Mouse (Mus musculus): ENCODE measurements around the gene Esyt2. TPM values are rescaled to one million over a fixed set of nuclear protein-coding genes. Genes with fewer than 3 reads are reported as not detected.
A peak's percentile ranks its signal among the peaks of the same experiment; 100 is the strongest.

Gene Esyt2
- total and polyA plus RNA-seq, 3 experiments: 7.5 to 27.8 (median 24.6) TPM

GRCm38 (mm10) chr12:116238803-116239202 lies 42.2 kb upstream of the Esyt2 start:
- intact Hi-C loops (cut with DNase I): loop anchor here (5.0 kb wide), 1 partner anchor 383 kb away; no protein-coding TSS in a partner anchor
- no peaks in the 10 kb centered on the region for H3K4me1 ChIP-seq (ENCODE audit: control insufficient read depth, insufficient read depth, low read length)
- TF ChIP-seq POLR2A (IDR thresholded peaks at IDR 0.05; ENCODE audit: insufficient read depth, low read depth, low read length): no peak
- no peak for TF ChIP-seq EP300 (IDR thresholded peaks at IDR 0.05; ENCODE audit: insufficient read depth, low read depth, low read length)
- TF ChIP-seq CTCF (IDR thresholded peaks at IDR 0.05): no peak
- 80% methylated on average over 3 of the region's 3 CpGs for WGBS
- no peaks in the 10 kb centered on the region for H3K27me3 ChIP-seq (ENCODE audit: control insufficient read depth, insufficient read depth, low read length)
- no peak overlapping the region for H3K9ac ChIP-seq (ENCODE audit: low read depth, low read length)
- H3K4me3 ChIP-seq: no peak overlapping the region
- H3K27ac ChIP-seq: no peak overlapping the region
- H3K79me2 ChIP-seq (replicated peaks; ENCODE audit: control insufficient read depth, insufficient read depth, low read length): no peaks in the 10 kb centered on the region
- H3K36me3 ChIP-seq (ENCODE audit: control insufficient read depth, insufficient read depth, low read length): no peaks in the 10 kb centered on the region
- no peak for DNase-seq

GRCm38 (mm10) chr12:116244601-116245000 lies 36.4 kb upstream of the Esyt2 start:
- no peak for DNase-seq
- intact Hi-C loops (cut with DNase I): no loop called here
- Histone ChIP-seq H3K4me1 (ENCODE audit: control insufficient read depth, insufficient read depth, low read length) (no peaks in the 10 kb centered on the region), H3K27ac (no peak overlapping the region), H3K36me3 (ENCODE audit: control insufficient read depth, insufficient read depth, low read length) (no peaks in the 10 kb centered on the region), H3K27me3 (ENCODE audit: control insufficient read depth, insufficient read depth, low read length) (no peaks in the 10 kb centered on the region), H3K9ac (ENCODE audit: low read depth, low read length) (no peak overlapping the region), H3K4me3 (no peak overlapping the region), H3K79me2 (replicated peaks; ENCODE audit: control insufficient read depth, insufficient read depth, low read length) (no peaks in the 10 kb centered on the region)
- TF ChIP-seq POLR2A (IDR thresholded peaks at IDR 0.05; ENCODE audit: insufficient read depth, low read depth, low read length): no peak
- TF ChIP-seq CTCF (IDR thresholded peaks at IDR 0.05): no peak
- no peak for TF ChIP-seq EP300 (IDR thresholded peaks at IDR 0.05; ENCODE audit: insufficient read depth, low read depth, low read length)
- 81% methylated on average over 1 of the region's 1 CpGs for WGBS

- H3K27ac ChIP-seq: no peak overlapping the region
- no peaks in the 10 kb centered on the region for H3K27me3 ChIP-seq (ENCODE audit: control insufficient read depth, insufficient read depth, low read length)
- intact Hi-C loops (cut with DNase I): no loop called here
- H3K4me1 ChIP-seq (ENCODE audit: control insufficient read depth, insufficient read depth, low read length): no peaks in the 10 kb centered on the region
- H3K79me2 ChIP-seq (replicated peaks; ENCODE audit: control insufficient read depth, insufficient read depth, low read length): no peaks in the 10 kb centered on the region
- no peak overlapping the region for H3K4me3 ChIP-seq
- H3K36me3 ChIP-seq (ENCODE audit: control insufficient read depth, insufficient read depth, low read length): no peaks in the 10 kb centered on the region
- H3K9ac ChIP-seq (ENCODE audit: low read depth, low read length): no peak overlapping the region
- DNase-seq: no peak
- 30% methylated on average over 8 of the region's 8 CpGs for WGBS
- TF ChIP-seq POLR2A (IDR thresholded peaks at IDR 0.05; ENCODE audit: insufficient read depth, low read depth, low read length): no peak
- TF ChIP-seq EP300 (IDR thresholded peaks at IDR 0.05; ENCODE audit: insufficient read depth, low read depth, low read length): no peak
- no peak for TF ChIP-seq CTCF (IDR thresholded peaks at IDR 0.05)
Measured at GRCm38 (mm10) chr12:116254652-116255051, 26.3 kb upstream of the Esyt2 start.

GRCm38 (mm10) chr12:116255636-116256035 lies 25.4 kb upstream of the Esyt2 start:
- no peak overlapping the region for H3K9ac ChIP-seq (ENCODE audit: low read depth, low read length)
- H3K79me2 ChIP-seq (replicated peaks; ENCODE audit: control insufficient read depth, insufficient read depth, low read length): no peaks in the 10 kb centered on the region
- intact Hi-C loops (cut with DNase I): no loop called here
- H3K36me3 ChIP-seq (ENCODE audit: control insufficient read depth, insufficient read depth, low read length): no peaks in the 10 kb centered on the region
- WGBS: 85% methylated on average over 11 of the region's 11 CpGs
- DNase-seq: no peak
- TF ChIP-seq POLR2A (IDR thresholded peaks at IDR 0.05; ENCODE audit: insufficient read depth, low read depth, low read length): no peak
- no peak for TF ChIP-seq EP300 (IDR thresholded peaks at IDR 0.05; ENCODE audit: insufficient read depth, low read depth, low read length)
- no peak for TF ChIP-seq CTCF (IDR thresholded peaks at IDR 0.05)
- no peak overlapping the region for H3K27ac ChIP-seq
- no peaks in the 10 kb centered on the region for H3K27me3 ChIP-seq (ENCODE audit: control insufficient read depth, insufficient read depth, low read length)
- no peak overlapping the region for H3K4me3 ChIP-seq
- no peaks in the 10 kb centered on the region for H3K4me1 ChIP-seq (ENCODE audit: control insufficient read depth, insufficient read depth, low read length)

GRCm38 (mm10) chr12:116258321-116258720 lies 22.7 kb upstream of the Esyt2 start:
- H3K27ac ChIP-seq: no peak overlapping the region
- H3K4me1 ChIP-seq (ENCODE audit: control insufficient read depth, insufficient read depth, low read length): no peaks in the 10 kb centered on the region
- 79% methylated on average over 2 of the region's 2 CpGs for WGBS
- no peaks in the 10 kb centered on the region for H3K79me2 ChIP-seq (replicated peaks; ENCODE audit: control insufficient read depth, insufficient read depth, low read length)
- TF ChIP-seq POLR2A (IDR thresholded peaks at IDR 0.05; ENCODE audit: insufficient read depth, low read depth, low read length) (no peak), EP300 (IDR thresholded peaks at IDR 0.05; ENCODE audit: insufficient read depth, low read depth, low read length) (no peak), CTCF (IDR thresholded peaks at IDR 0.05) (no peak)
- intact Hi-C loops (cut with DNase I): no loop called here
- H3K27me3 ChIP-seq (ENCODE audit: control insufficient read depth, insufficient read depth, low read length): no peaks in the 10 kb centered on the region
- no peak for DNase-seq
- H3K4me3 ChIP-seq: no peak overlapping the region
- no peak overlapping the region for H3K9ac ChIP-seq (ENCODE audit: low read depth, low read length)
- peaks cover 2% of the 10 kb centered on the region; the same call in 1 of the 2 replicates for H3K36me3 ChIP-seq (ENCODE audit: control insufficient read depth, insufficient read depth, low read length)

GRCm38 (mm10) chr12:116262555-116263341 lies 18.2 kb upstream of the Esyt2 start, which contains the start of gene Wdr60:
Gene Wdr60, minus strand, starts transcription at chr12:116263022.
- 4% methylated on average over 47 of the region's 47 CpGs for WGBS
- TF ChIP-seq POLR2A (IDR thresholded peaks at IDR 0.05; ENCODE audit: insufficient read depth, low read depth, low read length): peak; percentile 74
- TF ChIP-seq EP300 (IDR thresholded peaks at IDR 0.05; ENCODE audit: insufficient read depth, low read depth, low read length): no peak
- intact Hi-C loops (cut with DNase I): loop anchor here (5.0 to 10.0 kb wide), 2 partner anchors 145 to 218 kb away; partner anchors contain the start of genes Ncapg2 and Zfp386
- peak within 1 kb of the TSS; percentile 52 for H3K27ac ChIP-seq
- H3K79me2 ChIP-seq (replicated peaks; ENCODE audit: control insufficient read depth, insufficient read depth, low read length): no peaks in the 10 kb centered on the region
- peak; percentile 92 to 93 for DNase-seq
- peak within 1 kb of the TSS; percentile 97 for H3K9ac ChIP-seq (ENCODE audit: low read depth, low read length)
- no peaks in the 10 kb centered on the region for H3K4me1 ChIP-seq (ENCODE audit: control insufficient read depth, insufficient read depth, low read length)
- H3K36me3 ChIP-seq (ENCODE audit: control insufficient read depth, insufficient read depth, low read length): peaks cover 2% of the 10 kb centered on the region; the same call in 1 of the 2 replicates
- H3K27me3 ChIP-seq (ENCODE audit: control insufficient read depth, insufficient read depth, low read length): no peaks in the 10 kb centered on the region
- peak within 1 kb of the TSS; percentile 56 for H3K4me3 ChIP-seq
